Mouse (Mus musculus): ENCODE measurements around the gene Stom.

Gene Stom

GRCm38 (mm10) chr2:35320399-35320798 is 16.4 kb downstream of the Stom start:
- no peak for DNase-seq (ENCODE audit: low read depth, low spot score)

DNA sequence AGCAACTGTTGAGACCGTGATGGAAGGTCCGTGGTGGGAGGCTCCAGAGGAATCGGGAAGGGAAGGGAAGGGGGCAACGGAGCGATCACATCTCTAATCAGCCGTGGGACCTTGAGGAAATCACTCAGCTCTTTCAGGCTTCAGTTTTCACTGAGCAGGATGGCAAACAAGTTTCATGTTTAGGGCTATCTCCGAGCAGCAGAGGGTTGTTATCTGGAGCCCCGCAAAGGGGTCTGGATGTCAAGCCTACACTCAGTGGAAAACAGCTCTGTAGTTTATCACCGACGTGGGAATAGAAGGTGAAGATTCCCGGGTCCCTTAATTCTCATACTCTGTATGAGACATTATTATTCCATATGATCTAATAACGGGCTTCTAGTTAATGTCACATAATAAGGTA is 18.4 kb downstream of the Stom start:
- DNase-seq (ENCODE audit: low read depth, low spot score) = no peak

GRCm38 (mm10) chr2:35317604-35318003 is 19.2 kb downstream of the Stom start:
- no peak for DNase-seq (ENCODE audit: low read depth, low spot score)

GRCm38 (mm10) chr2:35314300-35314699 is 22.5 kb downstream of the Stom start:
- no peak for DNase-seq (ENCODE audit: low read depth, low spot score)

DNA sequence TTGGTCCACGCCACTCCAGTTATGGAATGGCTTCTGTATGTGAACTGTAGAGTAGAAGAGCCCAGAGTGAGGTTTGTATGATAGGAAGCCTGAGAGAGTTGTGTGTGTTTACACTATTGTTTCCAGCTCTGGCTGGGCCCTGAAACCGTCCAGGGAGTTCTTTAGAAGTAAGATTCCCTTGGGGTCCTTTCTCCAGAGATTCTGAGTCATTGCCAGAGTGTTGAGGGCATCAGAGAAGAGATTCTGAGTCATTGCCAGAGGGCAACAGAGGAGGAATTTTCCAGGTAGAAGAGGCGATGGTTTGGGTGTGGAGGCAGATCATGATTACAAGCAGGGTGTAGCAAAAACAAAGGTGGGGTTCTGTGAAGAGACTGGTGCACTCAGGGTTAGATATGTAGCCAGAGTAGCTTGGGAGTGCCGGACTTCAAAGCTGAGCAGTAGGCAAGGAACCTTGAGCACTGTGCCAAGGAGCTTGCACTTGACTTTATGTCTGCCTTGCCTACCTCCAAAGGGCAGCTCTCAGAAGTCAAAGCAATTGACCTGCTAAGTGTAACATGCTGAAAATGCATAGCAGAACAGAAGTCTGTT is 26.8 kb downstream of the Stom start:
- DNase-seq (ENCODE audit: low read depth, low spot score) = peak; percentile 73

DNA sequence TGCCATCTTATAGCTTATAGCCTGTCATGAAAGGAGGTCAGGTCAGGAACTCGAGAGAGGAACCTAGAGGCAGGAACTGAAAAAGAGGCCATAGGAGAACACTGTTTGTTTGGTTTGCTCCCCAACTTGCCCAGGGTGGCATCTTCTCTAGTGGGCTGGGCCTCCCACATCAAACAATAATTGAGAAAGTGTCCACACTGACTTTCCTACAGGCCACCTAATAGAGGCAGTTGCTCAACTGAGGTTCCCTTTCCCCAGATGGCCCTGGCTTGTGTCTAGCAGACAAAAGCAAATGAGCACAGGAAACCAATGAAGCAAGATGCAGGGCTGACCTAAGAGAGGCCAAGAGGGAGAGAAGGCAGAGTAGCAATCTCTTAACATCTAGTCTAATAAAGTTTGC is 28.6 kb downstream of the Stom start:
- DNase-seq (ENCODE audit: low read depth, low spot score) = no peak

DNA sequence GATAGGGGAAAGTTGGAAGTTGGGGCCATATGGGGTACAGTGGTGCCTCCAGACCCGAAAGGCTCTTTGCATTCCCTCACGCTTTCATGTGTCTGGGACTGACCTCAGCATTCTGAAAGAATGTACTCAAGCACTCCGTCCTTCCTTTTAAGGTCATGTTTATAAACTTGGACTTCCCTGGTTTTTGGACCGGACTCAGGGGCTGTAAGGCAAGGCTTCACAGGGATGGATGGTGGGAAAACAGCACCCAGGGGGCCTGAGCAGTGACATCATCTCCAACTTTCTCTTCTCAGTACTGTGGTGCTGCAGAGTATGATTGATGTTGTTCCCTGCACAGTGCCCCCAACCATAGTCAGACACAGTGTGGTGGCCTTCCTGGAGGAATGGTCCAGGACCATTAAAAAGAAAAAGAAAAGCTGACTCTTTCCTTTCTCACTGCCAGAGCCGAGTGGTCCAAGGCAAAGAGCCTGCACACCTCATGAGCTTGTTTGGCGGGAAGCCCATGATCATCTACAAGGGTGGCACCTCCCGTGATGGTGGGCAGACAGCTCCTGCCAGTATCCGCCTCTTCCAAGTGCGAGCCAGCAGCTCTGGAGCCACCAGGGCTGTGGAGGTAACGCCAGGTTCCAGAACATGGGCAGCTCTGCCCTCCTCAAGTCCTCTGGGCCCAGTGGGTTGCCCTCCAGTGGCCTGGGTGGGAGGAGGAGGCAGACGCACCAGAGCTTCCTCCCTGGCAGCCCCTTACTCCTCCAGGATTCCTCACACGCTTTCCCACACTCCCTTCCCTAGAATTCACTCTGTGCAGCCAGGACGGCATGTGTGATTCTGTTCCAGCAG is 34.5 kb downstream of the Stom start:
- DNase-seq (ENCODE audit: low read depth, low spot score) = no peak

DNA sequence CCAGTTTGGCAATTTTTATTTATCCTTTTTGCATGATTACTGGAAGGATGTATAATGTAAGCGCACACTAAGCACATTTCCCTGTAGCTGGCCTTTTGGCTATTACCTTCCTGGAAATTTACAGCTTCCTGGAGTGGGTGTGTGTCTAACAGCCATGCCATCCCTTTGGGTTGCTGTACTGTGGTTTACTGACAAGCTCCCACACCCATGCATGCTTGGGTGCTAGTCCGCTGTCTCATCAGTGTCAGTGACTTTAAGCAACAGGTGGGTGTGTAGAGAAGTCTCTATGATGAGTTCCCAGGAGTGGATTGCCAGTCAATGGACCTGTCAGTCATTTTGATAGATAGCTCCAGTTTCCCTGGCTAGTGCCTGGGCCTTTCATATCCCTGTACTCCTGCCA is 37.3 kb downstream of the Stom start:
- no peak for DNase-seq (ENCODE audit: low read depth, low spot score)

DNA sequence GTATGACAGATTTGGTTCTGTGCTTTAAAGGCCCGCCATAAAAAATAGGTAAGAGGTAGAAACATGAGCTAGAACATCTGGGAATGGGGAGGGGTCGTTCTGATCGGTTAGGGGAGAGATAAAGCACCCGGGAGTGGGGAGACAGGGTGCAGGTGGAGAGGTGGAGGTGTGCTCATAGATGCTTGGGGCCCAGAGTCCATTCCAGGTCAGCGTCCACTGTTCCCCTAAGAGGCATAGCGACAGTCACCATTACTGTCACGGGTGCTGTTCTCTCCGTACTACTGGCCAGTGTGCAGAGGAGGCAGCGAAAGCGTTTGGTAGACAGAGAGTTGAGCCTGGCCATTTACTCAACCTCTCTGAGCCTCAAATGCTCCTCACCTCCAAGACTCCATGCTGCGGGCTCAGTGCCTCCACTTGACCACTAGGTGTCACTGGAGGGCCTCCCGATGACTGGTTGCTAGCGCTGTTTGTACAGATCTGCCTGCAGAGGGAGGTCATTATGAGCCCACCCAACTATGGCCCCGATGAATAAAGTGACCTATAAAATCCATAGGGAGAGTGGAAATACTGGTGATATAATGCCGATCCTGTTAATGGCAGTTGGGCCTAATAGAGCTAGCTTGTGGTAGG is 39.0 kb downstream of the Stom start:
- DNase-seq (ENCODE audit: low read depth, low spot score) = peak; percentile 87

DNA sequence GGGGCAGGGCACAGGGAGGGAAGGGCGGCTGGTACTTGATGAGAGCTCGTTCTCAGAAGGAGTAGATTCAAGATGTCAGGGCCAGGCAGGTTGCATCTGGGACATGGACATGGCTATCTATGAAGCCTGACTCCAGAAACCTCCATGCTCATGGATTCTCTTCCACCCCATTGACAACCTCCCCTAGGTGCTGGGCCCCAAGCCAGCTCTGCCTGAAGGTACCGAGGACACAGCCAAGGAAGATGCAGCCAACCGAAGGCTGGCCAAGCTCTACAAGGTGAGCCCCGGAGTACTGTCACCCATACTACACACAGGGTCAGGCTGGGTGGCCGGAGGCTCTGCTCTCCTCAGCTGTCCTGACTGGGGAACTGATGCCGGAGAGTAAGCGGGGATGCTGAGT is 43.5 kb downstream of the Stom start:
- DNase-seq (ENCODE audit: low read depth, low spot score) = no peak

DNA sequence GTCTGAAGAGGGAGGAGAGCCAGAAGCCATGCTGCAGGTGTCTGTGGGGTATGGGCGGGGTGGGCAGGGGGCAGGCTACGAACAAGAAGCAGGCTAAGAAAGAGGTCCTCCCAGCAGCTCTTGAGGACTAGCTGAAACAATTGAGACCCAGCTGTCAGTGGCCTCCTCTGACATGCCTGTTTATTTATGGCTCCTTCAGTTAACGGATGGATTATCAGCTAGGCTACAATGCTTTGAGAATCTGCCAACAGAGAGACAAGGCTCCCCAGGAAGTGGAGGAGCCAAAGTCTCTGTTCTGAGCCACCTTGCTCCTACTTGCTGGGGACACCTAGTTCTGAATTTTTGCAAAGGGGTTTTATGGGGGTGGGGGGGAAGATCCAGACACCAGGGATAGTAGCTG is 44.1 kb downstream of the Stom start:
- no peak for DNase-seq (ENCODE audit: low read depth, low spot score)

- DNase-seq (ENCODE audit: low read depth, low spot score) = peak; percentile 80
These were observed 44.9 kb downstream of the Stom start for GRCm38 (mm10) chr2:35291856-35292255.

DNA sequence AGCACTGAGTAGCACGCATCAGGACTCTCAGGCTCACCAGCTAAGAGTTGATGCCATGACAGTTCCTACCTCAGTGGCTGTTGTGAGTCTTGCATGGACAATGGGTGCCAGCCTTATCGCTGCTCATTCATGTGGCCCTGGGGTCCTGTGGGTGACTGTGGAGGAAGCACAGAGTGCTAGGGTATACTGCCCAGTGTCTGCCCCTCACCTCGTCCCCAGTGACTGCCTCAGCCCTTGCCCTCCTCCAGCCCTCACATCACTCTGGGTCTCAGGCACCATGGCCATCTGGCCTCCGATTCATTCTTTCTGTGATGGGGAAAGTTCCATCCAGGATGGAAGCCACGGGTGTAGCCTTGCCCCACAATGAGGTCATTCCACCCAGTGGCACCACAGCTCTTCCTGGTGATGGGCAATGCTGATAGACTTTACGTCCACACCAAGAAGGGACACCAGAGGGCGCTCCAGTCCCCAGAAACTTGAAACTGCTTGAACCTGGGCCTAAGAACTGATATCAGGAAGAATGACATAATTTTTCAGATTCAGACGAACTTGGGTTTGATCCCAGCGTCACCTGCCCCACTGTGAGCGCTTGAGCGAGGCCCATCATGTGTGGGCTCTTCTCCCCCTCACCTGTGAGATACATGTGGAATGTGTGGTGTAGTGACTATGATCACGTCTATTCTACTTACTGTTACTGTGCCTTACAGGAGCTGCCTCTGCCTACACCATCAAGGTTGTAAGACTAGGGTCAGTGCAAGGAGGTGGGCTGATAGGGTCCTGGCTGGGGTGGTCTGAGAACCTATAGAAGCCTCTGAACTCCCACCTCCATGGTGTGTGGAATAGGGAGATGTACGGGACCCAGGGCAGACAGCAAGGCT is 47.8 kb downstream of the Stom start:
- peak; percentile 96 for DNase-seq (ENCODE audit: low read depth, low spot score)

DNA sequence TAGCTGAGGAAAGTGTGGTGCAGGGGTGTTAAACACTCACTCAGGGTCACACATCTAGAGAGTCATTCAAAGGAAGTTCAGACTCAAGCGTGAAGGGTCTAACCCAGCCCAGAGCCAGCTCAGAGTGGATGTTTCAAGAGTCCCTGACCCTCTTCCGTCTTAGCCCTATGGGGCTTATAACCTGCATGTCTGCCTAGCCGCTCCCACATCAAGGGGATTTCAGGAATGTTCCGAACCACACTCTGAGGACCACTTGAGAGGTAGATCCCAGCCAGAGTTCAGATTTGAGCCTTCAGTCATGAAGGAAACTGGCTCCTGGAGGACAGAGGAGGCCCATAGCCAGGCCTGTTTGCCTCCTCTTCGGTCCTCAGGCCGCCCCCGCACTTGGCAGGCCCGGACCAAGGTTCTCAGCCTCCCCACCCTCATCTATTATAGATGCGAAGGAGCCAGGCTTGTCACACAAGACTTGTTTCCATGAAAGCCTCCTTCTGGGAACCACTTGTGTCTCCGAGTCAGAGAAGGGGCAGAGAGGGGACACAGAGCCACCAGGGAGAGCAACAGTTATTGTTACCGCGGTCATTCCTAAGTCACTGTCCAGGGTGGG is 49.7 kb downstream of the Stom start:
- no peak for DNase-seq (ENCODE audit: low read depth, low spot score)

GRCm38 (mm10) chr2:35285209-35285608 is 51.6 kb downstream of the Stom start:
- no peak for DNase-seq (ENCODE audit: low read depth, low spot score)

- DNase-seq (ENCODE audit: low read depth, low spot score) = no peak
These were observed 52.8 kb downstream of the Stom start for GRCm38 (mm10) chr2:35283997-35284396.

- no peak for DNase-seq (ENCODE audit: low read depth, low spot score)
These were observed 54.6 kb downstream of the Stom start for GRCm38 (mm10) chr2:35282214-35282613.

DNA sequence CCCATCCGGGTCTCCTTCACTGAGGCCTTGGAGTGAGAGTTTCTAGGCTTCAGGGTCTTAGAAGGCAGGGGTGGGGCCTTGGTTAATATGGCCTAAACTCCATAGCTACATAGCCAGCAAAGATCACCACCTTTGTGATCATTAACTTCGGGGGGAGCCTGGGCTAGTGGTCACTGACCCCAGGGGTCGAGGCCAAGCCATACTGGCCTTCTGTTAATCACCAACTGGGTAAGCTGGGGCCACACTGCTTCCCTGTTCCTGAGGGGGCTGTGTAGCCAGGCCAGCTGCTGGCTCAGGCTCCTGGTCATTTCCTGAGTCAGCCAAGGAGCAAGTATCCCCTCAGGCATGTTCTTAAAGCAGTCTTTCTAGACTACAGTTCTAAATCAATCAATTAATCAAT is 56.8 kb downstream of the Stom start:
- DNase-seq (ENCODE audit: low read depth, low spot score) = no peak

GRCm38 (mm10) chr2:35278371-35279210 is 58.2 kb downstream of the Stom start:
- DNase-seq (ENCODE audit: low read depth, low spot score) = no peak

DNA sequence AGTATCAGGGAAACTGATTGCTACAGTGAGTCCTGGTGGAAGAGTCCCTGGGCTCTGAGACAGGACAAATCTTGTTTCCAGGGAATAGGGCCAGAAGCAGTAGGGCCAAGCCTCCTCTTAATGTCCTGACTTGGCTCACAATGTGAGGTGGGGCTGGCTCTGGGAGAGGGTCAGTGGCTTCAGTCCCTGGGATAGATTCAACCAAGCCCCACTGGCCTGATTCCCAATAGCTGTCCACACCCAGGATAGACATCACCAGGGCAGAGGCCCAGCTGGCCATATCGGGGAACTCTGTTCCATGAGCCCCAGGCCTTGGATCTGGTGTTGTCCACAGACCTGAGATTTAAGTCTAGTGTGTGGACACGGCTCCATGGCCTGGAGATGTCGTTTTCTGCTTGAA is 59.1 kb downstream of the Stom start:
- peak; percentile 97 for DNase-seq (ENCODE audit: low read depth, low spot score)

DNA sequence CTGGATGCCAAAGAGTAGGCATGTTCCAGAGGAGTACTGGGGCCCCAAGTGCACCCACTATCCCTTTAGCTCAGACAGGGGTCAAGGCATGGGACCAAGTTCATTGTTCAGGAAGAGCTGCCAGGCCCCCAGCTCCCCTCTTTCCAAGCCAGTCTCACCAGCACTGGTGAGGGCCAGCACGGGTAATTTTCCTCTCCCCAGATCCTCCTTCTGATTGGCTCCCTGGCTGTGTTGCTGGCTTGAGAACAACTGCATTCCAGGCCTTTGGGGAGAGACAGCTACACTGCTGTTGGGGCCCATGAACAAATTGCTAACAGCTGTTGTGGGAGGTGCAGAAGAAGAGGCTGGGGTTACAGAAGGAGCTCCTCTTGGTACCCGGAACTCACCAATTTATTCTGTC is 63.2 kb downstream of the Stom start:
- peak; percentile 90 for DNase-seq (ENCODE audit: low read depth, low spot score)

Measured in 3T3-L1 (cell line).